Mouse (Mus musculus): Measurements from ENCODE around the gene Zcrb1. TPM values are rescaled to one million over a fixed set of nuclear protein-coding genes. Genes with fewer than 3 reads are reported as not detected.

Zcrb1 gene
- polyA plus RNA-seq, 1 experiment = 93.8 TPM

DNA sequence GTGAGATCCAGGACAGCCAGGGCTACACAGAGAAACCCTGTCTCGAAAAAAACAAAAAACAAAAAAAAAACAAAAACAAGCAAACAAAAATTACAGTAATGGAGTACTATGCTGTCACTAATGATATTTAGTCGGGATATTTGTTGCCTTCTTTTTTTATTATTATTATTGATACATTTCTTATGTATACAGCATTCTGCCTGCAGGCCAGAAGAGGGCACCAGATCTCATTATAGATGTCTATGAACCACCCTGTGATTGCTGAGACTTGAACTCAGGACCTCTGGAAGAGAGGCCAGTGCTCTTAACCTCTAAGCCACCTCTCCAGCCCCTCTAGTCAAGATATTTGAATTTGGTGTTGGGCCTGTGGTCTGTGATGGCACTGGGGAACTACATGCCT is 26.3 kb downstream of the Zcrb1 start:
- DNase-seq (ENCODE audit: low spot score) = no peak

GRCm38 (mm10) chr15:93368558-93368957 is 29.6 kb downstream of the Zcrb1 start:
- DNase-seq (ENCODE audit: low spot score) = no peak

DNA sequence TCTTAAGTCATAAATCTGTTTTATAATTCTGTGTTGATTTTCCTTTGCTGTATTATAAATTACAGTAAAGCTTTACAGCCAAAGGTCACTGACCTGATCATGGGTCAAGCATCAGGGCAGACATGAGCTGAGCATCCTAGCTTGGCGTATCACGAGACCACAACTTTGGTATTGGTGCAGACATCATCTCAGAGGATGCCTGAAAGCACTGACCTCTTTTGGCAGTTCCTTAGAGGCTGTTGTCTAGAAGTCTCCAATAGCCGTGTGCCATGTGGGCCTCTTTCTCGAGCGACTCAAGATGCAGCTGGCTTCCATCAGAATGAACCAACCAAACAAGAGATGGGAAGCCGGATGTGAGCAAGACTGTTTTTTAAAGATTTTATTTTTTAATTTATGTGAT is 32.6 kb downstream of the Zcrb1 start:
- DNase-seq (ENCODE audit: low spot score) = no peak

DNA sequence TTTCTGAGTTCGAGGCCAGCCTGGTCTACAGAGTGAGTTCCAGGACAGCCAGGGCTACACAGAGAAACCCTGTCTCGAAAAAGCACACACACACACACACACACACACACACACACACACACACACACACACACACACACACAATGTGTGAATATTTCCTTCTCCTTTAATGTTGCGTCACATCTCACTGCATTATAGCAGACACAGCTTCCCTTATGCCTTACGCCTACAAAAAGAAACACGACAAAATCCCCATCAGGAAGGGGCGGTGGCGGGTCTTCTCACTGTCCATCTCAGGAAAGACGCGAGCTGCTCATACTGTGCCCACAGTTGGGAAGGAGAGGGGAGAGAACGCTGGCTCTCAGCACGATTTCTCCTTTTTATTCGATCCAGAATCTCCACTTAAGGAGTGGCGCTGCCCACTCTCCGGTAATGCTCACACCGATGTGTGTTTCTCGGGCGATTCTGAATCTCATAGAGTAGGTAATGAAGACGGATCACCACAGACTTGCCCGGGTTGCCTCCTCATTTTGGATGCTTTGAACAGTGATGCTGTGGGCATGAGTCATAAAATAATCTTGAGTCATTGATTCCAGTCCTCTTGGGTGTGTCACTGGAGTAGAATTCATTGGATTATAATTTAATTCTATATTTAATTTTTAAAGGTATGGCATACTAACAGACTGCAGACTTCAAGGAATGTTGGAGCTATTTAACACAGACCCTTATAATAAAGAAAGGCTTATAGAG is 39.6 kb downstream of the Zcrb1 start:
- no peak for DNase-seq (ENCODE audit: low spot score)

DNA sequence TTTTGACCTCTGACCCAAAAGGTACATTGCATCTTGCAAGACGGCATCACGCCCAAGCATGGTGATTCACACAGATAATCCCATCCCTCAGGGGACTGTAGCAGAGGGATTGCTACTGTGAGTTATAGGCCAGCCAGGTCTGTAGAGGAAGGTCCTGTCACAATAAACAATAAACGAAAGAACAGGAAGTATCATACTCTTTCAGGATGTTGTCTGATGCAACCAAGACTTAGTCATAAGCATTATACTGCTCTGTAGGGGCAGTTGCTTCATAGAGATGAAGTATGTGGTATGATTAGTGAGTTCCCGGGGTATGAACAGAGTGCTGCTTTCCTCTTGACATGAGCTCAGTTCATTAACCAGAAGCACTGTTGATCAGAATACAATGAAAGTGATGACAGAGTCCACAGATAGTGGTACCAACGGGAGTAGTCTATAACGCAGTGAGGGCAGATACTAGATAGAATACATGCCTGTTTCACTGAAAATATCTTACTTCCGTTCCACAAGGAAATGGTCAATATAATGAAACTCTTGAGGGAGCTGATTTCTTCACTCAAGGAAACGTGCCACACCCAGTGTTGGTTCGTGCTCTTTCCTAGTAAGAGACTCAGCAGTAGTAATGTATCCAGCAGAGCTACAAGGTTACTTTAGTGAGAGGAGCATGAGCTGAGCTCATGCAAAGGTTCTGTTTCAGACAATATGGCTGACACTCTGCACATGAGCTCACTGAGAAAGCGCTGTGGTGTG is 57.3 kb downstream of the Zcrb1 start:
- DNase-seq (ENCODE audit: low spot score) = no peak

DNA sequence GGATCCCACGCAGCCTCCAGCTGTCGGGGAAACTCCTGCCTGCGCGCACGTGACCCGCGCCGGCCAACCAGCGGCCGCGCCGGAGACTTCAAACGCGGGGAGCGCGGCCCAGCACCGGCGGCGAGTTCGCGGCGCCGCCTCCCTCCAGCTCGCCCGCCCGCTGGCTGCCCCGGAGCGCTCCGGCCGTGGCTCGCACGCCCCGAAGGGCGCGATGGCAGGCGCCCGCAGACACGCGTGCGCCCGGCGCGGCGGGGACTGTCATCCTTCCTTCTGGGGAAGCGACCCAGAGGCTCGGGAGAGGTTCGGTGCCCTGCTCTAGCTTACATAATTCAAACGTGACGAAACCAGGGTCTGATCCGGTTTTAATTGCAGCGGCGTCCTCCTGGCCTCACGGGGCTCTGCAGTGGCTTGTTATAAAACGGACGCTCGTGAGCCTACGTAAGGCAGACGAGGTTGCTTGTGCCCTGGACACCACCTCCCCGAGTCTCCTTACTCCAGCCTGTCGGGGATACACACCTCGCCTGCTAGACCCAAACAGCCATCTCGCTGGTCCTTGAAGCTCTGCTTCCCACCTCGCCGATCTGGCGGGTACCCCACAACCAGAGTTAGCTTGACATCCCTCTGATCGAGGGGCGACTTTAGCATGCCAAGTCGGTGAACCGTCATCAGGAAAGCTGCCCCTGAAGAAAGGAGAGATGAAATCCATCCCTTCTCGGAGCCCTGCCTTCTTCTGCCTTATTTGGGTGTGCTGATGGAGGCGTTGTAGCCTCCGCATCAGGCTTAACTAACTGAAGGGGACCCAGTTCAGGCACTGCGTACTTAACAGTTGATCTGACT is 61.0 kb downstream of the Zcrb1 start, which contains the start of gene Yaf2:
Yaf2 (minus strand) TSS at position 11 of the 837 bp plus-strand sequence.
- DNase-seq (ENCODE audit: low spot score) = peak; percentile 79

GRCm38 (mm10) chr15:93336658-93336924 is 61.5 kb downstream of the Zcrb1 start:
- no peak for DNase-seq (ENCODE audit: low spot score)

Other genes starting within 250 kb of the Zcrb1 start
- 5.9 and 8.2 TPM in 2 replicates for gene Gxylt1, start 123.2 kb downstream of the Zcrb1 start, polyA plus RNA-seq (2012; rRNA removed)
- gene Yaf2, start 61.4 kb downstream of the Zcrb1 start, polyA plus RNA-seq (2012; rRNA removed) = 44.7 and 47.3 TPM in 2 replicates
- 15.9 and 20.2 TPM in 2 replicates for gene Pphln1, start within 50 bp of the Zcrb1 start, polyA plus RNA-seq (2012; rRNA removed)
- gene Prickle1, start 197.6 kb upstream of the Zcrb1 start, polyA plus RNA-seq (2012; rRNA removed) = 16.3 and 22.2 TPM in 2 replicates

Data from urinary bladder, adult 2 months (tissue).